Mouse (Mus musculus) WW6 (cell line): ENCODE data around the gene Ncoa4.
"Not testable (repeated sequence)": the region's sequence is repeated elsewhere in the genome, so short reads cannot be mapped to it uniquely, and the experiment has no call there.

Experiments used
- DNase-seq: peaks from one replicate; pipeline ENCODE4 v3.0.0-alpha.2; 2013; ENCODE audit warnings: low read depth, low spot score

Gene Ncoa4

DNA sequence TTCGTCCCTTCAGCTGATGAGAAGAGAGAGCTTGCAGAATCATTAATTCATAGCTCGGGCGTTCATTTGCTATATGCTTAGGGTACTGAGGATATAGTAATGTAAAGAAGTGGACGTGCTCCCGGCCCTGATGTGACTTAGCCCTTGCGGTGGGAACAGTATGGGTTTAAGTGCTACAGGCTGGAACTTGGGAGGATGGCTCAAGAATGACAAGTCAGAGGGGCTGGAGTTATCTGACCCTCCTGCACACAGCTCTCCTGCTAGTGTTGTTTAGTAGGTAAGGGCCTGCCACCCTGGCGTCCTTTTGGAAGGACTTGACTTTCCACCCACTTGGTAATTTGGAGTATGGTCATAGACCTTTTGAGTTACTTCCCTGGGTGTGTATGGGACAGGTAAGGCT is 898 bp downstream of the Ncoa4 start:
- DNase-seq, result no peak

DNA sequence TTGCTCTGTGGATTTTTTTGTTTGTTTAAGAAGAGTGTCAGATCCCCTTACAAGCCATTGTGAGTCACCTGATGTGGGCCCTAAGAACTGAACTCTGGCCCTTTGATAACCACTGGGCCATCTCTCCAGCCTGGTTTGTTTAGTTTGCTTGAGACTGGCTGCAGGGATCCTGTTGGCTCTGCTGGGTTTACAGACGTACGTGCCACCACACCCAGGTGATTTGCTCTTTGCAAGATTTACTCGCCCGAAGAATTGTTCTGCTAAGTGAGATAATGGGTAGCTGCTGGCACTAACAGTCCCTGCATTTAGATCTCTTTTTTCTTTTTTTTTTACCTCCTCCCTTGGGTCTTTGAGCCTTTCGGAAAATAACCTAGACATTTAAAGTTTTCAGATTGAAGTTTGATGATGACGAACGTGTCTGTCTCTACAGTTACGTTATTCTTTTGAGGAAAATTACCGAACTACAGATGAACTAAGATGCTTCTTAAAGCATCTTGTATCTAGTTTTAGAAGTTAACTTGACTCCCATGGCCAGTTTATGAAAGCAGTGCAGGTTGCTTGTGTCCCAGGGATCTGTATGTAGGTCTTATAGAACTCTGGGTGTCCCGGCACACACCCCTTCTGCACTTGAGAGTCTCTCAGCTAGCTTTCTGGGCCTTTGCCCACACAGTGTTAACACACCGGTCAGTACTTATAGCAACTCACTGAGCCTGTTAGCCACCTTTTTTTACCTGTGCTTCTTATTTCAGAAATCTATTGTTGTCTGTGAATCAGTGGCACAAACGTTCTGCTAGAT is 1.6 kb downstream of the Ncoa4 start:
- DNase-seq, result no peak

DNA sequence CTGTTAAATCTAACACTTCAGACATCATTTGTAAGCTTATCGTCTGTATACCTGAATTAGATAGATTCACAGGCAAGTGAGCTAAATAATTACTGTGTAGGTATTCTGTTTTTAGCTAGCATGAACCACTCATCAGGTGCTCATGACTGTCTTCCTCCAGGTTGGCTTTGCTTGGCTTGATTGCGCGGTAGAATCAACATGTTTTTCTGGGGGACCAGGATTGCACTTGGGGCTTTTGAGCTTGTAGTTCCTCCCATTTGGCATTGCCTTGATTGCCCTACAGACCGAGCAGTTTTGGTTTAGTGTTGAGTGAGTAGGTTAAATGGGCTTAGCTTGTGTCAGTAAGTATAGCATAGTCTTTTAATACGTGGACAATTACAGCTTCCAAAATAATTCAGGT is 2.6 kb downstream of the Ncoa4 start:
- DNase-seq, result no peak

DNA sequence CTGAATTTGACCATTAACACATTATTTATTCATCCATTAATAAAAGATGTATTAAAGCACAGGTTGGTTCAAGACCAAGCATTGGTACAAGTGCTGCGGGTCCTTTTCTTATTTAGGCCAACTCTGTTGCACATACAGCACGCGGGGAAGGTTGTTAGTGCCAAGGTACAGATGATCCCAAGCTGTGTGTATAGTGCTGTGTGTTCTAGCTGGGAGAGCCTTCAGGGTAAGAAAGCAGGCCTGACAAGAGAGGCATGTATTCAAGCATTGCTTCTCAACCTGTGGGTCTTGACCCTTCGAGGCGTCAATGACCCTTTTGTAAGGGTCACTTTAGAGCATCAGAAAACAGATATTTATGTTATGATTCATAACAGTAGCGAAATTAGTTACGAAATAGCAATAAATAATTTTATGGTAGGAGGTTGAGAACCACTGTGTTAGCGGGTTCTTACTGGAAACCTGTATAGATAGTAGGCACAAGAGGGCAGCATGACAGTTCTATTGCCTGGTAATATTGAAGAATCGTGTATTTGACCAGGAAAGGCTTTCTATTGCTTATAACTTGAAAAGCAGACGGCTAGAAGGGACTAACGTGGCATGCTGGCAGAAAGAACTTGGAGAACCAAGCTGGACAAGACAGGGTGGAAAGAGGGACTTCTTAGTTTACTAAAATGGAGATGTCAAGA is 3.7 kb downstream of the Ncoa4 start:
- no peak for DNase-seq

DNA sequence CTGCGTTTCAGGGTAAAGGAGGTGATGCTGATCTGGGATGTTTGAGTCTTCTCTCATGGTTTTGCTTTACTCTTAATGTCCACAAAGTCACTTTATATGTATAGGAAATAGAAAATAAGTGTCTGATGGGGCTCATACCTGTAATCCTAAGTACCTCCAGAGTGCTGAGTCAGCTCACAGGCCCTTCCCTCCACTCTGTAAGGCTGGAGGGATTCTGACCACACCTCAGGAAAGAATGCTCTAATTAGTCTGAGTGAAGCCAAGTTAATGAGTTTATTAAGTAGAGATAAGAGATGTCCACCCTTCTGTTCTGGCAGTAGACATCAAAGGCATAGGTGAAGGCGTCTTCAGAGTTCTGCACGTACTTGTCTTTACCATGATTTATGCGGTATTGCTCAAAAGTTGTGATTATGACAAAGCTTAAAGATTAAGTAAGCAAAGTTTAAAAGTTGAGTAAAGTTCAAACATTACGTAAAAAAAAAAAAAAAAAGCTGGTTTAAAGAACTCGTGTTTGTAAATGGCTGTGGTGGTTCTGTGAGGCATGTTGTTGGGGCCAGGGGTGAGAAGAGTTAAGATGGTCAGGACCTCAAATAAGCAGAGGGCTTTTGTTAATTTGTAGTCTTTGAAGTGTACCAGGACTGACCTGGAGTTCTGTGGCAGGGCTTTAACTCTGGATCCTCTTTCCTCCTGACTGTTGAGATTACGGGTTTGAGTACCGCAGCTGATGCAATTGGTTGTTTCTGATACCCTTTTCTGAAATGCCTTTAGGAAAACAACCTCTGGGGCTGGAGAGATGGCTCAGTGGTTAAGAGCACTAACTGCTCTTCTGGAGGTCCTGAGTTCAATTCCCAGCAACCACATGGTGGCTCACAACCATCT is 4.7 kb downstream of the Ncoa4 start:
- DNase-seq, result no peak

DNA sequence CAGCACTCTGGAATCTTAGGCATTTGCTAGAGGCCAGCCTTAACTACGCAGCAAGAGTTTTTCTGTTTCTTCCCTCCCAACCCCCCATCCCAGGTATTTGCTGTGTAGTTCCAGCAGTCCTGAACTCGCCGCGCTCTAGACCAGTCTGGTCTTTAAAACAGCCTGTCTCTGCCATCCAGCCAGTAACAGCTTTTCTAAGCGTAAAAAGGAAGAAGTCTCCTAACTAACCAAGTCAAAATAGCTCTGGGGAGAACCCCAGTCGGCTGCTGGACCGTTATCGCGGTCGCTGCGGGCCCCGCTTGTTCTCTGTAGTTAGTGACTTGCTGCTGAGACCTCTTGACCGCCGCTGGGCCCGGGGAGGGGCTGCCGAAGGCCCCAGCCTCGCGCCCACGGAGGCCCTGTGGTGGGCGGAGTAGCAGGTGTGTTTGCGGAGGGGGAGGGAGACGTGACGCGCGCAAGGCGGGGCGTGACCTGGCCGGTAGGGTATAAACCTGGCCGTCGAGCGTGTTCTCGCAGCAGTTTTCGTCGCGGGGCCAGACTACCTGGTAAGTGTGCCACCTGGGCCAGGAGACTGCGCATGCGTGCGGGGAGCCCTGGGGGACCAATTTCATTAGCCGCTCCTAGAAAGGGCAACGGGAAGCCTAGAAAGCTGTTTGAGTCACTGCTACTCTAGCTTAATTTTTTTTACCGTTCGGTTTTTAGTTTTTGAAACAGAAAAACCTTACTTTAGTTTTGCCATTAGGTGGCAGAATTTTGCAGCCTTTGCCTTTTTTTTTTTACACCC is 5.8 kb downstream of the Ncoa4 start:
- peak; percentile 85 for DNase-seq

DNA sequence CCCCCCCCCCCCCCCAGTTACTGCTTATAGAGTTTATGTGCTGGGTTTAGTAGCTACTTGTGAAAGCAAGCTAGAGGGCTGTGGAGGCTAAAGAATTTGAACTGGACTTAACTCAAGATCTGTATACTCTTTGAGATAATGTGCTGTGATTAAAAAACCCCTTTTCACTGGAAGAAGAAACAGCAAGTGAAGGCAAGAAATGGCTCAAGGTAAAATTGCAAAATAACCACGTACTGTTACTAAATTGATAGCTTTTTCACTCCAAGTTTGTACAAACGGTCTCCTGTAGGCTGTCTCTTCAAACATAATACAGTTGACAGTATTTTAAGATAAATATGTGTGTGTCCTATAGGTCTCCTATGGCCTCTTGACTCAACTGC is 6.4 kb downstream of the Ncoa4 start:
- no peak for DNase-seq

DNA sequence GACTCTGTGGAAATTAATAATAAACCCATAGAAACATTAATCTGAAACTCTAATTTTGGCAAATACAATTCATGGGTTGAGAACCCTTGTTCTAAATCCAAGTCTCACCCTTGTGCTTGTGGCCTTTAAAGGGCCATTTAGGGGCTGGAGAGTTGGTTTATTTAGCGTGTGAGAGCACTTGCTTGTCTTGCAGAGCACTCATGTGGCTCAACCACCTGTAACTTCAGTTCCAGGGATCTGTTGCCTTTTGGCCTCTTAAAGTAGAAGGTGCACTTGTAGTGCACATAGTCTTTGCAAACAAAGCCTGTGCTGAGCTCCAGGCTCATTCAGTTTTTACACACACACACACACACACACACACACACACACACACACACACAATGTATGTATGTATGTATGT is 7.2 kb downstream of the Ncoa4 start:
- DNase-seq, result no peak

DNA sequence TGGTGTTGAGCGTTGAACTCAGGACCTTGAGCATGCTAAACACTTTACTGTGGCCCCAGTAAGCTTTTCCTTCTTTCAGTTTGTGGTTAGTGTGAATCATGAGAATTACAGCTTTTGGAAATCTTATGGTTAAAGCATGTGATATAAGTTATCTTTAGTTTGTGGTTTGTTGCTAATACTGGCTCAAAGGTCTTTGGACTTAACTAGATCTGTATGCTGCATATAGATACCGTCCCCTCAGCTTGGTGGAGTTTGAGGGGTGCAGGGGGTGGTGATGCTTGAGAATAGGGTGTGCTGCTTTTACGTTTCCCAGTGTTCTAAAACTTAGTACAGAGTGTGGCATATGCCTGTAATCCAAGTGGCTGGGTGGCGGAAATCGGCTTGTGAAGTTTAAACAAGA is 7.7 kb downstream of the Ncoa4 start:
- DNase-seq, result no peak

DNA sequence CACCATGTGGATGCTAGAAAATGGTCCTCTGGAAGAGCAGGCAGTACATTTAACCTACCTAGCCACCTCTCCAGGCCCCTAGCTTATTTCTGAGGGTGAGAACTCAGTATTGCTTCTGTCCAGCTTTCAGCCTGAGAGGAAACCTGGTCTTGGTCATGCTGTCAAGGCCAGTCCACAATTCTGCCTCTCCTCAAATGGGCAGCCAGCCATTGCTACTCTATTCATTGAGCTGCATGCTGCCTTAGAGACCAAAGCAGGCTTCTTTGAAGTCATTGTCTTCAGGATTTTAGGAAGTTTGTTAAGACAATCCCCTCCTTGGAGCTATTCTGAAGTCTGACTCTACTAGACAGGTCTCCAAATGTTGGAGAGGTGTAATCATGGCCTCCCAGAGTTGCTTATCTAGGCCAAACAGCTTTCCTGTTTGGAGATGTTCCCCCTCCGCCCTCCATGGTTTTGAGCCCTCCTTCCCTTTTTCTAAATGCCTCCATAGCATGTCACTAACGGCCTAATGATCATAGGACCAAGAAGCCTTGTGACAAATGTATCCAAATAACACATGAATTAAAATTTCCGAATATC is 9.1 kb downstream of the Ncoa4 start:
- no peak for DNase-seq

DNA sequence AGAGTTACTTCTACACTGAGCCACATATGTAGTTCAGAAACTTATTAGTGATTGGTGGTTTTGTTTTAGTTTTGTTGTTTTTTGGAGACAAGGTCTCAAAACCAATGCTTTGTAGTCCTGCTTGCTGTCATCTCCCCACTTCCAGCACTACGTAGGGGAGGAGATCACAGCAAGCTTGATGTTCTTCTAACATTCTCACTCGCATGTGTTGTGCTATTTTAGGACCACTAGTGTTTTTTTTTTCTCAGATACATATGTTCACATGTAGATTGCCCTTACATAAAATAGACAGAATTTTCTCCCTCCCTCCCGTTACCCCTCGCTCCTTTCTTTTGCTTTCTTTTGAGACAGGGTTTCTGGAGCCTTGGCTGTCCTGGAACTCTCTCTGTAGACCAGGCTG is 10.5 kb downstream of the Ncoa4 start:
- no peak for DNase-seq

DNA sequence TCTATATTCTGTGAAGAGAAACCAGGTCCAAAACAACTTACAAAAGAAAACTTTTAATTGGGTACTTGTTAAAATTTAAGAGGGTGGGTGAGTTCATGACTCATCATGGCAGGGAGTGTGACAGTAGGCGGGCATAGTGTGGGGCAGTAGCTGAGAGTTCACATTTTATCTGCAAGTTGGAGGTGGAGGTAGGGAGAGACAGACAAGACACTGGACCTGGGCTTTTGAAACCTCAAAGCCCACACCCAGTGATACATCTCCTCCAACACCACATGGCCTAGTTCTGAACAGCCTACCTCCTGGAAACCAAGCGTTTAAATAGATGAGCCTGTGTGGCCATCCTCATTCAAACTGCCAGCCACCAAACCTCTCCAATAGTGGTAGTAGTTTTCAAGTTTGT is 15.6 kb downstream of the Ncoa4 start:
- DNase-seq, result no peak

DNA sequence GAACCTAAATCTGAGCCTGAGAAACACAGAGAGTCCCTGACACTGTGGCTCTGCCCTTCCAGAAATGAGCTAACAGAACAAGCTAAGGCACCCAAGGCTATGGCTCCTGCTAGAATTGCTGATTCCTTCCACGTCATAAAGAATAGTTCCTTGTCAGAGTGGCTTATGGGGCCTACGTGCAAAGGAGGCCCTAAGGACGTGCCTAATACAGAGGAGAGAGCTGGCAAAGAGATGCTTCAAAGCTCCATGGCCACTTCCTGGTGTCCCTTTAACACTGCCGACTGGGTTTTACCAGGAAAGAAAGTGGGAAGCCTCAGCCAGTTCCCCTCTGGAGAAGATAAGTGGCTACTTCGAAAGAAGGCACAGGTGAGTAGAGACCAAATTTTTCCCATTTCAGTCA is 16.9 kb downstream of the Ncoa4 start:
- DNase-seq, result not testable (repeated sequence)

DNA sequence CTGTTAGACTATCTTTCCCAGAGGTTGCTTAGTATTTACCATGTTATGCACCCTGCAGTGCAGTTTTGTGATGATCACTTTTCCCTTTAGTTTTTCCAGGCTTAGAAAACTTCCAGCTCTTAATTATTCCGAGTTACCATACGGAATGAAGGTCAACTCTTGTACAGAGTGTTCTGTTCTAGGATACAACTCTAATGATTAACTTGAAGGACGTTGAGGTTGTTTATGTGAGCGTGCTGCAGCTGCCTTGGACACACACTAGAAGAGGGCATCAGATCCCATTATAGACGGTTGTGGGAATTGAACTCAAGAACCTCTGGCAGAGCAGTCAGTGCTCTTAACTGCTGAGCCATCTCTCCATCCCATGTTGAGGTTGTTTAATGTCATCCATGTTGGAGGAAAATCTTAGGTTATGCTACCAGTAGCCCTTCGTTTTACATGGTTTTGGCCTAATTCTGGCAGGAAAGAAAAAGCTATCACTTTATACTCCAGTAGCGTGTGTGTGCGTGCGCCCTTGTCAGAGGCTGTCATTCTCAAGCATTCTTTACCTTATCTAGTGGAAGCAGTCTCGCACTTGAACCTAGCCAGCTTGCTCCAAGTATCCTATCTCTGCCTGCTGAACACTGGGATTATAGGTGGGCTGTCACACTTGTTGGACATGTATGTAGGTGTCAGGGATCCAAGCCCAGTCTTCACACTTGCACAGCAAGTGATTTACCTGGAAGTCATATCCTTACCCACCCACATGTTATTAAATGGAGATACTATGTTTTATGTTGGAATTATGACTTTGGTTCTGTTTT is 19.9 kb downstream of the Ncoa4 start:
- DNase-seq, result no peak

DNA sequence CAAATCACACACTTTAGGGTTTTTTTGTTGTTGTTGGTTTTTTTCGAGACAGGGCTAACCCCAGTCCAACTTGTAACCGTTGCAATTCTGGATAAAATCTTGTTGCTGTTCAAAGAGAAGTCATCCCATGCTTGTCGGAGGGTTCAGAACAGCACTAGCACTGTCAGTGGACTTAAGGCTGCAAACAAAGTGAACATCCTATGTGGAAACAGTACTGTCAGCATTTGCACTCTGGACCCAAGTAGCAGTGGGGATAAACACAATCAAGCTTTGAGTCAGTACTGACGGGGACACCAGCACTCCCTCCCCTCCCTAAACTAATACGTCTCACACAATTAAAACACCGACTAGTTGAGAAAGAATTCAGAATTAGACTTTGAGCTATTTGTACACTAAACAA is 21.2 kb downstream of the Ncoa4 start:
- no peak for DNase-seq

DNA sequence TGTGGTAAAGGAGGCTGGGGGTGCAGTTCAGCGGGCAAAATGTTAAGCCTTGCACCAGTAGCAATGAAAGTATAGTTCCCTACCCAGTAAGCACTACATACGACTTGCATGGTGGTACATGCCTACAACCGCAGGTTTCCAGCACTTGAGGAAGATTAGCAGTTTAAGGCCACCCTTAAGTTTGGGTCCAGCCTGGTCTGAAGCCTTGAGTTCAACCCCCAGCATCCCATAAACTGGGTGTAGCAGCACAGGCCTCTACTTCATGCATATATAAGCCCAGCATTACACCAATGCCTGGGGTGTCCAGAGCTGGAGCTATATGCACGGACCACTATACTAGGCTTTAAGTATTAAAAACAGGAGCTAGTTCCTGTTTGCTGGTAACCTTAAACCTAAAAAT is 24.2 kb downstream of the Ncoa4 start:
- DNase-seq, result no peak

DNA sequence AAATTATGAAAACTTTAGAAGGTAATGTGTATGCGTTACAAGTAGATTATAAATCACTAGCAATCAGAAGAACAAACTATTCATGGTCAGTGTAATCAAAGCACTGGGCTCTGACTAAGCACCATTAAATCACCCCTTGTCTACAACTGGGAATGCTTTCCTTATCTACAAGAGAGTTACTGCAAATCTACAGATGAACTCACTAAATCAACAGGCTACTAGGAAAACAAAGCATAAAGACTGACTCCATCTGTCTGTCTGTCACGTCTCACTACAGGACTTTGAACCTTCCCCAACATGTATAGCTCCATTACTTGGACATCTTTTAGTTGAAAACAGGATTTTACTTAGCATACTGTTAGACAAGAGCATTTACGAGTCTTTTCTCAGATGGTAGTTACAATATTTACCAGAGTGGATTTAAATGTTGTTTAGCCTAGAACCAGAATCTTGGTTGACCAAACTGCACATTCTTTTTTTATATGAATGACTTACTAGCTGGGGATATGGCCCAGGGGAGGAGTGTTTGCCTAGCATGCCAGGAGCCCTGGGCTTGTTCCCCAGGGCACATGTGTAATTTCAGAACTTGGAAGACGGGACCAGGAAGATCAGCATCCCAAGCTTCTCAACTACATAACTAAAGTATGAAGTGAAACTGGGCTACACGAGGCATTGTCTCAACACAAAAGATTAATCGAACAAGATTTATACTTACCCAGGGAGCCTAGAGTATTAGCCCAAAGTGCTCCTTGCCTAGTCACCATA is 31.1 kb downstream of the Ncoa4 start:
- no peak for DNase-seq

DNA sequence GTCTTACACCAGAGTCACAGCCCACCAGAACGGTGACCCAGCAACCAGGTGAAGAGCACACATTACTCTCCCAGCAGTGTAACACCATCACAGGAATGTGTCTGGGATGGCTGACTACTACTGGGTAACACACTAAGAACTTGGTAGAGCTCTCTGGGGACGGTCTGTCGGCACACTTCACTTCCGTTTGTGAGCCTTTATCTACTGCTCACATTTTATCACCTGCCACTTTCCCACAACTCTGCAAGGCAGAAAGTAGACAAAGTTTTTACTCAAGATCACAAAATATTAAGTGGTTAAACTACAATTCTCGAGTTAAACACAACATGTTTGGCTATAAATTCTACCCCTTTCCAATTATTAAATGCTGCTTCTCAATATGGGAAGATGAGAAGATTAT is 32.3 kb downstream of the Ncoa4 start:
- no peak for DNase-seq

DNA sequence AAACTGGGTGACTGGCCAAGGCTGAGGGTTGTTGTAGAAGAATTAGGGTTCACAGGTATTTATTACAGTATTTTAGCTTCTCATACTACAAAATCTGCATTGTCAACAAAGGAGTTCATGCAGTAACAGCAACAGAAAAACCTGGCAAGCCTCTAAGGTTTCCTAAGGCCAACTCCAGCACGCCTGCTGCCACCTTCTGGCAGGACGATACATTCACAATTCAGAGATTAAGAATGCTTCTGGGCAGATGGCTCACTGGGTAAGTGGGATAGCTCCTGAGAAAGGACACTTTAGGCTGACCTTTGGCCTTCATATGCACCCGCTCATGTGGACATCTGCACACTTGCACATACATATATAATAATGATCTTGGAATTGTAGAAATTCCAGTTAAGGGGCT is 32.8 kb downstream of the Ncoa4 start:
- DNase-seq, result peak; percentile 16

DNA sequence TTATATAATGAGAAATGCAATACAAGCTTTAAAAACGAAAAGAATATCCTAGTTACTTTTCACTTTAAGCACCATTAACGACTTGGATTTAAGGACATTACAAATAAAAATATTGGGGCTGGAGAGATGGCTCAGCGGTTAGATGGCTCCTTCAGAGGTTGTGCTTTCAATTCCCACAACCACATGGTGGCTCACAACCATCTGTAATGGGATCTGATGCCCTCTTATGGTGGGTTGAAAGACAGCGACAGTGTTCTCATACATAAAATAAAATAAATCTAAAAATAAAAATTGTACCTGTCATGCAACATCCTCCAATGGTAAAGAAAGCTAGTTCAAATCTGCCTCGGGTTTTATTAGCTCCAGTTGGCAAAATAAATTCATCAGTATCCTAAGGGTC is 33.9 kb downstream of the Ncoa4 start:
- not testable (repeated sequence) for DNase-seq
